Mouse (Mus musculus) heart, postnatal 0 days (tissue): ENCODE data around the gene Cyb561d2. TPM values are rescaled to one million over a fixed set of nuclear protein-coding genes. Genes with fewer than 3 reads are reported as not detected.

Experiments used
- ATAC-seq: fragments of 200-750 bp; cut with Nextera tagmentation; 2 replicates; pipeline ENCODE4 v1.8.0; 2017; ENCODE audit warnings: low read depth, moderate number of reproducible peaks, moderate library complexity; ENCODE audit not compliant: insufficient read depth
- DNase-seq: peaks from one replicate; pipeline ENCODE4 v3.0.0-alpha.2; 2016; ENCODE audit warnings: low spot score
- H3K27ac ChIP-seq: fragments of 300-500 bp; sonication (generic); 2 replicates; pipeline ENCODE4 v1.5.1; 2014; ENCODE audit warnings: low read depth, mild to moderate bottlenecking
- H3K27me3 ChIP-seq: fragments of 300-500 bp; sonication (generic); 2 replicates; pipeline ENCODE4 v1.6.1; 2014; ENCODE audit warnings: low read length, mixed read lengths; ENCODE audit not compliant: control insufficient read depth, insufficient read depth
- H3K36me3 ChIP-seq: fragments of 300-500 bp; sonication (generic); replicated peaks from 2 replicates; pipeline ENCODE4 v1.6.1; 2014; ENCODE audit warnings: low read length, mixed read lengths; ENCODE audit not compliant: control insufficient read depth, insufficient read depth
- H3K4me1 ChIP-seq: fragments of 300-500 bp; sonication (generic); 2 replicates; pipeline ENCODE4 v1.6.1; 2014; ENCODE audit warnings: antibody characterized with exemption; ENCODE audit not compliant: control insufficient read depth, insufficient read depth
- H3K4me2 ChIP-seq: fragments of 300-500 bp; sonication (generic); 2 replicates; pipeline ENCODE4 v1.6.1; 2014; ENCODE audit warnings: low read depth, mild to moderate bottlenecking, low read length, moderate library complexity
- H3K4me3 ChIP-seq: fragments of 300-500 bp; sonication (generic); 2 replicates; pipeline ENCODE4 v1.5.1; 2014; ENCODE audit warnings: low read depth, low read length
- H3K9ac ChIP-seq: fragments of 300-500 bp; sonication (generic); replicated peaks from 2 replicates; pipeline ENCODE4 v1.6.1; 2014; ENCODE audit warnings: low read depth, low read length, mixed read lengths
- H3K9me3 ChIP-seq: fragments of 300-500 bp; sonication (generic); replicated peaks from 2 replicates; pipeline ENCODE4 v1.6.1; 2016; ENCODE audit warnings: low read length; ENCODE audit not compliant: control insufficient read depth
- CTCF ChIP-seq: IDR thresholded peaks from 2 replicates; pipeline ENCODE4 v1.5.1; 2016; ENCODE audit warnings: antibody characterized with exemption, control low read depth, low read depth
- EP300 ChIP-seq: IDR thresholded peaks from 2 replicates; pipeline ENCODE4 v1.6.1; 2016; ENCODE audit warnings: antibody characterized with exemption, low read depth
- WGBS: fragments of 180-500 bp; shearing (Covaris S2); extraction: QIAGEN DNeasy Blood & Tissue Kit; methylation state at CpG from one replicate; pipeline ENCODE4 v1.1.7; 2014; 5-methylcytosine and 5-hydroxymethylcytosine counted together
- polyA plus RNA-seq: library from polyadenylated mRNA; unstranded; fragments of >200 nt; fragmentation: Nextera tagmentation; extraction: Ambion mirVana; gene quantifications from 2 replicates; pipeline ENCODE4 v1.2.1, GENCODE M21; 2015
- total RNA-seq: library from RNA; depleted of rRNA; stranded (reverse); fragments of >200 nt; gene quantifications from 2 replicates; pipeline ENCODE4 v1.2.3, GENCODE M21; 2014; ENCODE audit warnings: low replicate concordance

Gene Cyb561d2
- total and polyA plus RNA-seq, 2 experiments from 2014 or later, result 13.4 to 14.3 TPM

- no peak overlapping the region for H3K4me2 ChIP-seq
- H3K4me1 ChIP-seq, result peaks cover 28% of the 10 kb centered on the region
- no peak overlapping the region for H3K27ac ChIP-seq
- TF ChIP-seq CTCF (no peak), EP300 (no peak)
- H3K9me3 ChIP-seq, result no peaks in the 10 kb centered on the region
- H3K36me3 ChIP-seq, result peaks cover 29% of the 10 kb centered on the region
- 84% methylated on average over 11 of the region's 11 CpGs for WGBS
- H3K4me3 ChIP-seq, result no peak overlapping the region
- ATAC-seq, result no peak
- H3K9ac ChIP-seq, result no peak overlapping the region
- H3K27me3 ChIP-seq, result 0 out of 2 replicates have a peak, but pooled peaks cover 4% of the 10 kb centered on the region
- DNase-seq, result no peak
These were observed 1.3 kb upstream of the Cyb561d2 start for GRCm38 (mm10) chr9:107543299-107543698.

GRCm38 (mm10) chr9:107542721-107543120 lies 728 bp upstream of the Cyb561d2 start:
- DNase-seq, result no peak
- WGBS, result 36% methylated on average over 8 of the region's 8 CpGs
- peak overlapping the region; percentile 81 for H3K4me3 ChIP-seq
- H3K27me3 ChIP-seq, result 0 out of 2 replicates have a peak, but pooled peaks cover 2% of the 10 kb centered on the region
- H3K4me1 ChIP-seq, result peaks cover 28% of the 10 kb centered on the region
- peak overlapping the region; percentile 56 for H3K9ac ChIP-seq
- no peak overlapping the region for H3K27ac ChIP-seq
- no peak for TF ChIP-seq CTCF
- no peak for TF ChIP-seq EP300
- ATAC-seq, result no peak
- peak overlapping the region; percentile 91 for H3K4me2 ChIP-seq
- H3K36me3 ChIP-seq, result peaks cover 34% of the 10 kb centered on the region
- no peaks in the 10 kb centered on the region for H3K9me3 ChIP-seq

- Histone ChIP-seq H3K4me2 (peak overlapping the region; percentile 91), H3K4me3 (peak overlapping the region; percentile 81), H3K36me3 (peaks cover 38% of the 10 kb centered on the region), H3K9ac (peak overlapping the region; percentile 56), H3K4me1 (peaks cover 26% of the 10 kb centered on the region), H3K9me3 (no peaks in the 10 kb centered on the region), H3K27me3 (no peaks in the 10 kb centered on the region), H3K27ac (peak overlapping the region; percentile 26; the same call in 1 of the 2 replicates)
- under 1% methylated on average over 11 of the region's 11 CpGs for WGBS
- no peak for TF ChIP-seq EP300
- no peak for TF ChIP-seq CTCF
- DNase-seq (no peak), ATAC-seq (no peak)
These were observed 326 bp upstream of the Cyb561d2 start for GRCm38 (mm10) chr9:107542352-107542686.

GRCm38 (mm10) chr9:107541005-107541404 lies 988 bp downstream of the Cyb561d2 start:
- no peaks in the 10 kb centered on the region for H3K9me3 ChIP-seq
- ATAC-seq (no peak), DNase-seq (no peak)
- H3K9ac ChIP-seq, result no peak overlapping the region
- H3K27me3 ChIP-seq, result no peaks in the 10 kb centered on the region
- H3K4me3 ChIP-seq, result peak overlapping the region; percentile 81
- H3K4me2 ChIP-seq, result peak overlapping the region; percentile 91
- H3K4me1 ChIP-seq, result peaks cover 29% of the 10 kb centered on the region
- WGBS, result 35% methylated on average over 10 of the region's 10 CpGs
- no peak overlapping the region for H3K27ac ChIP-seq
- TF ChIP-seq CTCF (no peak), EP300 (no peak)
- peaks cover 47% of the 10 kb centered on the region for H3K36me3 ChIP-seq

- H3K27ac ChIP-seq, result no peak overlapping the region
- no peak overlapping the region for H3K4me3 ChIP-seq
- H3K4me1 ChIP-seq, result peaks cover 34% of the 10 kb centered on the region
- WGBS, result 61% methylated on average over 4 of the region's 4 CpGs
- peaks cover 47% of the 10 kb centered on the region for H3K36me3 ChIP-seq
- no peaks in the 10 kb centered on the region for H3K9me3 ChIP-seq
- DNase-seq (no peak), ATAC-seq (no peak)
- no peak overlapping the region for H3K9ac ChIP-seq
- H3K4me2 ChIP-seq, result no peak overlapping the region
- H3K27me3 ChIP-seq, result no peaks in the 10 kb centered on the region
- TF ChIP-seq CTCF, result no peak
- no peak for TF ChIP-seq EP300
These were observed 1.6 kb downstream of the Cyb561d2 start for GRCm38 (mm10) chr9:107540420-107540819.

- DNase-seq, result no peak
- Histone ChIP-seq H3K4me1 (peaks cover 38% of the 10 kb centered on the region), H3K9me3 (no peaks in the 10 kb centered on the region), H3K27ac (no peak overlapping the region), H3K4me3 (no peak overlapping the region), H3K36me3 (peaks cover 47% of the 10 kb centered on the region), H3K27me3 (no peaks in the 10 kb centered on the region), H3K4me2 (no peak overlapping the region), H3K9ac (no peak overlapping the region)
- ATAC-seq, result no peak
- TF ChIP-seq CTCF (no peak), EP300 (no peak)
- 94% methylated on average over 8 of the region's 8 CpGs for WGBS
These were observed 2.1 kb downstream of the Cyb561d2 start for GRCm38 (mm10) chr9:107539940-107540339.
